Mouse (Mus musculus) bone marrow macrophage, adult 2 months (primary cell): ENCODE measurements around the gene Tle6. TPM values are rescaled to one million over a fixed set of nuclear protein-coding genes. Genes with fewer than 3 reads are reported as not detected.
"Not testable (repeated sequence)": the region's sequence is repeated elsewhere in the genome, so short reads cannot be mapped to it uniquely, and the experiment has no call there.

Experiments used
- H3K27ac ChIP-seq: 2 replicates; pipeline ENCODE4 v1.5.1; 2012; ENCODE audit warnings: low read depth, low read length; ENCODE audit not compliant: insufficient read depth
- H3K4me1 ChIP-seq: 2 replicates; pipeline ENCODE4 v1.6.1; 2012; ENCODE audit warnings: low read length; ENCODE audit not compliant: control insufficient read depth, insufficient read depth
- H3K4me3 ChIP-seq: 2 replicates; pipeline ENCODE4 v1.5.1; 2012; ENCODE audit warnings: mild to moderate bottlenecking, low read length, moderate library complexity; ENCODE audit not compliant: insufficient read depth
- CTCF ChIP-seq: IDR thresholded peaks from 2 replicates; pipeline ENCODE4 v1.5.1; 2012; ENCODE audit warnings: low read depth, mild to moderate bottlenecking, low read length, moderate library complexity
- POLR2A ChIP-seq: IDR thresholded peaks from 2 replicates; pipeline ENCODE4 v1.6.1; 2012; ENCODE audit warnings: mild to moderate bottlenecking, low read depth, low read length, borderline replicate concordance
- polyA plus RNA-seq: library from polyadenylated mRNA; stranded (reverse); fragments of >200 nt; gene quantifications from 2 replicates; pipeline ENCODE4 v1.2.4, GENCODE M21; 2012; ENCODE audit not compliant: missing spikeins, insufficient read depth, insufficient read length

Gene Tle6
- polyA plus RNA-seq, 1 experiment, result 47.9 TPM

GRCm38 (mm10) chr10:81641978-81642647 is 41.2 kb upstream of the Tle6 start:
- H3K4me3 ChIP-seq, result peak overlapping the region; percentile 79
- no peak overlapping the region for H3K27ac ChIP-seq
- TF ChIP-seq CTCF (no peak), POLR2A (no peak)
- peaks cover 12% of the 10 kb centered on the region for H3K4me1 ChIP-seq

GRCm38 (mm10) chr10:81641566-81641965 is 40.7 kb upstream of the Tle6 start:
- TF ChIP-seq CTCF (no peak), POLR2A (no peak)
- Histone ChIP-seq H3K27ac (no peak overlapping the region), H3K4me1 (peaks cover 12% of the 10 kb centered on the region), H3K4me3 (no peak overlapping the region)

GRCm38 (mm10) chr10:81640825-81641224 is 40.0 kb upstream of the Tle6 start:
- not testable (repeated sequence) for H3K4me3 ChIP-seq, H3K27ac ChIP-seq
- H3K4me1 ChIP-seq, result peaks cover 12% of the 10 kb centered on the region

GRCm38 (mm10) chr10:81638101-81638500 is 37.2 kb upstream of the Tle6 start:
- peaks cover 14% of the 10 kb centered on the region for H3K4me1 ChIP-seq
- no peak overlapping the region for H3K4me3 ChIP-seq
- no peak overlapping the region for H3K27ac ChIP-seq
- TF ChIP-seq CTCF (no peak), POLR2A (no peak)

- Histone ChIP-seq H3K4me1 (peaks cover 7% of the 10 kb centered on the region), H3K4me3 (no peak overlapping the region), H3K27ac (no peak overlapping the region)
- no peak for TF ChIP-seq CTCF
- TF ChIP-seq POLR2A, result no peak
Measured at GRCm38 (mm10) chr10:81636338-81636737, 35.5 kb upstream of the Tle6 start.

- H3K27ac ChIP-seq, result no peak overlapping the region
- peaks cover 7% of the 10 kb centered on the region for H3K4me1 ChIP-seq
- TF ChIP-seq CTCF (no peak), POLR2A (no peak)
- peak overlapping the region; percentile 54 for H3K4me3 ChIP-seq
Measured at GRCm38 (mm10) chr10:81633253-81634099, 32.6 kb upstream of the Tle6 start.

- Histone ChIP-seq H3K27ac (peak within 1 kb of the TSS; percentile 87), H3K4me3 (peak within 1 kb of the TSS; percentile 75), H3K4me1 (peaks cover 21% of the 10 kb centered on the region)
- TF ChIP-seq POLR2A, result no peak
- TF ChIP-seq CTCF, result no peak
Measured at GRCm38 (mm10) chr10:81628390-81628789, 27.5 kb upstream of the Tle6 start, which contains the start of gene Ankrd24. Gene Ankrd24 (plus strand): TSS chr10:81628540.

GRCm38 (mm10) chr10:81627836-81628220 is 27.0 kb upstream of the Tle6 start:
- H3K4me3 ChIP-seq, result peak overlapping the region; percentile 75
- H3K27ac ChIP-seq, result peak overlapping the region; percentile 87
- peaks cover 19% of the 10 kb centered on the region for H3K4me1 ChIP-seq
- TF ChIP-seq CTCF (no peak), POLR2A (no peak)

- Histone ChIP-seq H3K4me3 (peak within 1 kb of the TSS; percentile 75), H3K27ac (peak within 1 kb of the TSS; percentile 87), H3K4me1 (peaks cover 19% of the 10 kb centered on the region)
- TF ChIP-seq POLR2A, result no peak; the same call in 1 of the 2 replicates
- 0 out of 2 replicates have a peak, but pooled peaks have one; percentile 19 for TF ChIP-seq CTCF
Measured at GRCm38 (mm10) chr10:81626994-81627835, 26.3 kb upstream of the Tle6 start, which contains the start of gene Sirt6. Gene Sirt6 (minus strand): TSS chr10:81627797.
